Mouse (Mus musculus) testis, adult 2 months (tissue): Measurements from ENCODE around the gene Enah. TPM values are rescaled to one million over a fixed set of nuclear protein-coding genes. Genes with fewer than 3 reads are reported as not detected.

Experiments used
- H3K27ac ChIP-seq: fragments of 200-500 bp; 2 replicates; pipeline ENCODE4 v1.5.1; 2012; ENCODE audit warnings: low read depth, low read length; ENCODE audit not compliant: control insufficient read depth, insufficient read depth
- H3K27me3 ChIP-seq: fragments of 200-500 bp; 2 replicates; pipeline ENCODE4 v1.6.1; 2012; ENCODE audit warnings: mild to moderate bottlenecking, low read length, moderate library complexity; ENCODE audit not compliant: control insufficient read depth, insufficient read depth
- H3K36me3 ChIP-seq: fragments of 200-500 bp; 2 replicates; pipeline ENCODE4 v1.6.1; 2012; ENCODE audit warnings: mild to moderate bottlenecking, low read length; ENCODE audit not compliant: control insufficient read depth, insufficient read depth
- H3K4me1 ChIP-seq: fragments of 200-500 bp; 2 replicates; pipeline ENCODE4 v1.6.1; 2012; ENCODE audit warnings: low read length; ENCODE audit not compliant: control insufficient read depth, insufficient read depth
- H3K4me3 ChIP-seq: fragments of 200-500 bp; 2 replicates; pipeline ENCODE4 v1.5.1; 2012; ENCODE audit warnings: low read depth, mild to moderate bottlenecking, low read length, moderate library complexity, mixed read lengths; ENCODE audit not compliant: control insufficient read depth
- CTCF ChIP-seq: fragments of 200-500 bp; IDR thresholded peaks from 2 replicates; pipeline ENCODE4 v1.5.1; 2012; ENCODE audit warnings: low read depth, mild to moderate bottlenecking, inconsistent platforms, low read length, moderate library complexity; ENCODE audit not compliant: control insufficient read depth, insufficient read depth, insufficient replicate concordance
- POLR2A ChIP-seq: fragments of 200-500 bp; IDR thresholded peaks from 2 replicates; pipeline ENCODE4 v1.6.1; 2012; ENCODE audit warnings: low read depth, mild to moderate bottlenecking, inconsistent platforms, low read length, moderate library complexity; ENCODE audit not compliant: control insufficient read depth
- polyA plus RNA-seq: library from polyadenylated mRNA; depleted of rRNA; stranded (reverse); fragments of >200 nt; gene quantifications from 2 replicates; pipeline ENCODE4 v1.2.3, GENCODE M21; 2012

Enah gene
- polyA plus RNA-seq, 1 experiment, result 54.0 TPM

DNA sequence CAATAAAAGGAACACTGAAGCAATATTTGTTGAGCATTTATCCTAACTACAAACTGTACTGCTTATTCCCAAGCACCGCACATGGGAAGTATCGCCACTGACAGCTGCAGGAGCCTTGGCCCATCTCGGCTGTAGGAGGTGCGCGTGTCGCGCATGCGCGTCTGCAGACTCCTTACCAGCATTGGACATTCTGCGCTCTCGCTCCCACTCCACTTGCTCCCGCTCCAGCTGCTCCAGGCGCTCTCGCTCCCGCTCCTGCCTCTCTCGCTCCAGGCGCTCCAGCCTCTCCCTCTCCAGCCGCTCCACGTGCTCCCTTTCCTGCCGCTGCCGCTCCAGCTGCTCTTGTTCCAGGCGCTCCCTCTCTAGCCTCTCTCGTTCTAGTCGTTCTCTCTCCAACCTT lies 96.4 kb downstream of the Enah start:
- peak overlapping the region; percentile 76 for H3K4me3 ChIP-seq
- peaks cover 2% of the 10 kb centered on the region; the same call in 1 of the 2 replicates for H3K4me1 ChIP-seq
- no peaks in the 10 kb centered on the region for H3K36me3 ChIP-seq
- TF ChIP-seq POLR2A, result no peak
- TF ChIP-seq CTCF, result no peak
- H3K27ac ChIP-seq, result no peak overlapping the region
- no peaks in the 10 kb centered on the region for H3K27me3 ChIP-seq

DNA sequence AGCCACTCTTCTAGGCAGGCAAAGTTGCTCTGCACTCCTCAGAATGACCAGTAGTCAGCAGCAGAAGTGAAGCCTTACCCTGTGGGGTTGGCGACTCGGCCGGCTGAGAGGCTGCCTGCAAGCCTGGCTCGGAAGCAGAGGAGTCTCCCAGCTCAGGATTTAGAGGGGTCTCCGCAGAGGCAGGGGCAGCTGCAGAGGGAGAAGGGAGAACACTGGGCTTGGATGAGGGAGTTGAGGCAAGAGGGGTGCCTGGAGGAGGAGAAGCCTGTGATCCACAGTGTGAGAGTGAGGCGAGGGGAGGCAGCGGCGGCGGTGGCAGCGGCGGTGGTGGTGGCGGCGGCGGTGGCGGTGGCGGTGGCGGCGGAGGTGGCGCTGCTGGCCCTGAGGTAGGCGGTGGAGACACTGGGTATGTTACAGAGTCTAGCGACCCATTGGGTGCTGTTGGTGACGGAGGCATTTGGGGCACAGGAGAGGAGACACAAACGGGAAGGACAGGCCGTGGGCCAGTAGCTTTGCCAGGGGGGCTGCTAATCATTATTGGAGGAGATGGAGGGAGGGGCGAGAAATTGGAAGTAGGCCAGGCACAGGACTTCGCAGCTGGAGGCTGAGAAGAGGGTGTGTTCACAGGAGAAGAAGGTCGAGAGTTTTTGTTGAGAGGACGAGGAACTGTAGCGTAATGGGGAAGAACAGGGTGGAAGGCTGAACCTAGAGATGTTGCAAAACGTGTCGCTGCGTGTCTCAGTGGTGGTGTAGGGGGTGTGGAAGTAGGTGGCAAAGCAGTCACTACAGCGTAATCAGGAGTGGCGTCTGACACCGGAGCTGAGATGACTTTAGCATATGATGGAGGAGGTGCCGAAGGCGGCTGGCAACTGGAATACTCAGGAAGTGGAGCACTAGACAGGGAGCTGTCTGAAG lies 98.0 kb downstream of the Enah start:
- TF ChIP-seq CTCF (no peak), POLR2A (no peak)
- no peak overlapping the region for H3K4me3 ChIP-seq
- H3K36me3 ChIP-seq, result no peaks in the 10 kb centered on the region
- no peak overlapping the region for H3K27ac ChIP-seq
- no peaks in the 10 kb centered on the region for H3K27me3 ChIP-seq
- peaks cover 2% of the 10 kb centered on the region; the same call in 1 of the 2 replicates for H3K4me1 ChIP-seq

DNA sequence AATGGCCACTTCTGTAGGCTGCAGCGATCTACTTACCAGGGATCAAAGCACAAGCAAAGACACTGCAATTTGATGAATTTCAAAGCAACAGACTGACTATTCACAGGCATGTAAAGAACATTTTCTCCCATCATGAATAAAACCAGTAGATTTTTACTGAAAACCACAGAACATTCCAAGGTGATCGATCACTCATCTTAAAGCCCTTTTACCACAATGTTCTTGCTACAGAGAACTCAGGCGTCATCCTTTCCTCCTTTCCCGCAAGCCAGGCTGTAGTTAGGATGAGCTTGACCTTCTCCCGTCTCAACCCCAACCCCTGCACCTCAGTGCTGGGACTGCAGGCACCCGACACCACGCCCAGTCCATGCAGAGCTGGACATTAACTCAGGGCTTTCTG lies 107.9 kb downstream of the Enah start:
- H3K4me3 ChIP-seq, result no peak overlapping the region
- no peaks in the 10 kb centered on the region for H3K36me3 ChIP-seq
- H3K27ac ChIP-seq, result no peak overlapping the region
- H3K4me1 ChIP-seq, result no peaks in the 10 kb centered on the region
- TF ChIP-seq POLR2A (no peak), CTCF (no peak)
- H3K27me3 ChIP-seq, result no peaks in the 10 kb centered on the region

DNA sequence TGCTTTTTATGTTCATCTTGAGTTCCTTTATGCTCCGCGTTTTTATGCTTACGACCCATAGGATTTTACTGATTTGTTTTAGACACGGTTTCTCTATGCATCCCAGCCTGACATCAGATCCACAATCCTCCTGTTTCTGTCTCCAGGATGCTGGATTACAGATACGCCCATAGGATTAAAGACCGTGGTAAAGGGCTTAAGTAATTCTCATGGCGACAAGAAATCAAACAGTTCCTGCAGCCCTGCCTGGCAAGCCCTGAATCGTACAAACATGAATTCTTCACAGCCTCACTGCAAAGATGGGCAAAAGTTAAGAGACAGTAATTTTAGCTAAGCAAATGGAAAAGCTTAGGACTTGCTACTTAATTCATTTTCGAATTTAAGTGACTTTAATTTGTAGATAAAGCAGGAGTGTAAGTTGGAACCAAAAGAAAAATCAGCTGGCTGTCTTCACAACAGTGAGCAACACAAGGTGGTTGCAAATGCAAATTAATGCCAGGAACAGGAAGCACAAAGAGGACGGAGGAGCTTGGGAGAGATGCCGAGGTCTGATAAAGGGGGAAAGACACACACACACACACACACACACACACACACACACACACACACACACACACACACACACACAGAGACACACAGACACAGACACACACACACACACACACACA lies 118.0 kb downstream of the Enah start:
- H3K4me3 ChIP-seq, result no peak overlapping the region
- TF ChIP-seq CTCF, result no peak
- TF ChIP-seq POLR2A, result no peak
- no peaks in the 10 kb centered on the region for H3K36me3 ChIP-seq
- H3K4me1 ChIP-seq, result no peaks in the 10 kb centered on the region
- no peaks in the 10 kb centered on the region for H3K27me3 ChIP-seq
- H3K27ac ChIP-seq, result no peak overlapping the region

DNA sequence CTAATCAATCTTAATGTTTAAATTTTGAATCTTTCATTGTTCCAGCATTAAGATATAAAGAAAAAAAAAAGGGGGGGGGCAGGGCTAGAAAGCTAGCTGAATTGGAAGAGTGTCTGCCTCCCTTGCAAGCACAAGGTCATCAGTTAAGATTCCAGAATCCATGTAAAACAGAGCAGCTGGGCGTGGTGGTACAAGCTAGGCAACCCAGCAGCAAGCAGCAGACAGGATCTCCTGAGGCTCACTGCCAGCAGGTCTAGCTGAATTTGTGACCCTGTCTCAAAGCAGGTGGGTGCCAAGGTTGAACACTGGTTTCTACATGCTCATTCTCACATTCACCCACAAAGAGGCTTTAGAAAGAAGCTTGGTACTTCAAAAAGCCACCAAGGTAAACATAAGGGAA lies 118.9 kb downstream of the Enah start:
- Histone ChIP-seq H3K36me3 (no peaks in the 10 kb centered on the region), H3K27ac (no peak overlapping the region)
- TF ChIP-seq POLR2A, result no peak
- TF ChIP-seq CTCF, result no peak

DNA sequence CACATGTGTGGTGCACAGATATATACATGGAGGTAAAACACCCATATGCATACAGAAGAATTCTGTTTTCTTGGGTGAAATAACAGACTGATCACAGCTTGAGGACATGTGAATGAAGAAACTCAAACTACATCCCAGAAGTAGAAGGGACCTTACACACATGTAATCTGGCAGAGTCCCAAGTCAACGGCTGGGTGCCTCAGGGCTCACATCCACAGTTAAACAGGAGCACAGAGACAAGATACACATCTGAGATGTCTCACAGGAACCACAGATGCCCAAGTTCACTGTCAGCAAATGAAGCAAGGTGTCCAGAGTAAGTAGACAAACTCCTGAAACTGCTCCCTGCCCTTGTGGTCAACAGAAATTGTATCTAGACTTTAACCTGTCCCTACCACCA lies 120.8 kb downstream of the Enah start:
- Histone ChIP-seq H3K27ac (no peak overlapping the region), H3K4me3 (no peak overlapping the region), H3K36me3 (no peaks in the 10 kb centered on the region), H3K27me3 (no peaks in the 10 kb centered on the region), H3K4me1 (no peaks in the 10 kb centered on the region)
- no peak for TF ChIP-seq CTCF
- no peak for TF ChIP-seq POLR2A

More for the DNA sequence above, 118.9 kb downstream of the Enah start:
- H3K4me1 ChIP-seq, result no peaks in the 10 kb centered on the region
- H3K27me3 ChIP-seq, result no peaks in the 10 kb centered on the region
- no peak overlapping the region for H3K4me3 ChIP-seq

DNA sequence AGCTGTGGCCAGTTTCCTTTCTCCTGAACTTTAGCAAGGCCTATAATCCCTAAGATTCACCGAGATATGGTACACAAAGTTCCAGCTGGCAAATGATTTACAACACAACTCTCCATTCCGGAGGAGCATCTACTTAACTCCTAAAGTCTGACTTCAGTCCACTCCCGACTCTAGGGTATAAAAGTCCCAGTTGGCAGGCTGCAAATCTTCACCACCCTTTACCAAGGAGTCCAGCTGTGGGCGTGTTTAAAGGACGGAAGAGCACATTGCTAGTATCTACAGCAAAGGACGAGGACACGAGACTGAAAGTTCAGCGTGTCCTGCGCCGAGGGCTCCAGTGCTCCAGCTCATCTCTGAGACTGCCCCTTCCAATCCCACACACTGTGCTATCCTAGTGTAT lies 122.8 kb downstream of the Enah start:
- Histone ChIP-seq H3K27ac (no peak overlapping the region), H3K27me3 (no peaks in the 10 kb centered on the region), H3K36me3 (no peaks in the 10 kb centered on the region), H3K4me3 (no peak overlapping the region), H3K4me1 (no peaks in the 10 kb centered on the region)
- TF ChIP-seq CTCF, result no peak
- TF ChIP-seq POLR2A, result no peak
